Mouse (Mus musculus): ENCODE results near the gene Olfr483. TPM values are rescaled to one million over a fixed set of nuclear protein-coding genes. Genes with fewer than 3 reads are reported as not detected.

Gene Olfr483
- polyA plus RNA-seq (2015; fragmentation: Nextera tagmentation; extraction: Ambion mirVana): not detected in 2 replicates

DNA sequence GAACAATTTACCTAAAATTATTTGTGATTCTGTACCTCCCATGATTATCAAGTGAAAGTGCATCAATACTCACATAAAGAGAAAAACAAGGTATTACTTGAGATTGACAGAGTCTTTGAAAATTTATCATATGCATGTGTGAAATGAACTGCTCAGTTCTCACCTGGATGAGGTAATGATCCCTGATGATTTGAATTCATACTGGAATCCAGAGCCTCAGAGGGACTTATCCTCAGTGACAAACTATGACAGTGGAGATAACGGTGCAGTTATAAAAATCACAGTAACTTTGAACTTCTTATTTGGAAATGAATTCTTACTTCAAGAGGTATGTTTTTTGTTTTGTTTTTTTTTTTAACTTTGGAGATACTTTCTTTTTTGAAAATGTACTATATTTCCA is at the start of gene Olfr483:
Gene Olfr483, plus strand, starts transcription at position 301 of the 400 bp plus-strand sequence.

DNA sequence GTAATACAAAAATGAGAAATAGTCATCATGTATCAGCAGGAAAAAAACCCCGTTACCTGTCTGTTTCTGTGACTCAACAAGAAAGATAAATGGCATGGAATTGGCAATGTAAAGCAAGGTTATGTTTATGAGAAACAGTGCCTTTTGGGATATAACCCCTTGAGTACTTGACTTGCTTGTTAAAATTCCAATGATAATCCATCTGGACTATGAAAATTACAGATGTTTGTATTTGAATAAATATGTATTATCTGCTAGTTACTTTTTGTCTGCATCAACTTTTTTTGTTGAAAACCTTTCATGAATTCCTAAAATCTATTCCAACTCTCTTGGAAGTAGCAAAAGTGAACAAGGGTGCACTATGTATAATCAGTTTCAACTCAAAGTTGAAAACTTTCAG is 33.4 kb upstream of the Olfr483 start, which contains the start of gene Olfr480:
Gene Olfr480, minus strand, starts transcription at position 101 of the 400 bp plus-strand sequence.

DNA sequence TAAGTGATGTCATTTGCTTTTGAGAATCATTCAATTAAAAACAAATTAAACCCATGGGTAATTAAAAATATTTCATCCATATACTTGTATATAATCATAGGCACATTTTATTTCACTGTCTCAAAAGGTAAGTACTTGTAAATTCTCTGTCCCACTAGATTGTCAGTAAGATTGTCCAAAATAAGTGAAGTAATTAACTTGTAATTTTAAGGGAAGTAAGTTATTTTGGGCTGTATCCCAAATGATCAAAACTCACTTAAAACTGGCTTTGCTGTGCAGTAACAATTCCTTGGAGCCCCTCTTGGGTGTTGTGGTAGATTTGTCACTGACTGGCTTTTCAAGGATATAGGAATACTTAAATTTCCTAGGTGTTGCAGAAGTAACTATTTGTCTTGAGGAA is 21.1 kb upstream of the Olfr483 start, which contains the start of gene Olfr481:
Gene Olfr481, plus strand, starts transcription at position 301 of the 400 bp plus-strand sequence.

DNA sequence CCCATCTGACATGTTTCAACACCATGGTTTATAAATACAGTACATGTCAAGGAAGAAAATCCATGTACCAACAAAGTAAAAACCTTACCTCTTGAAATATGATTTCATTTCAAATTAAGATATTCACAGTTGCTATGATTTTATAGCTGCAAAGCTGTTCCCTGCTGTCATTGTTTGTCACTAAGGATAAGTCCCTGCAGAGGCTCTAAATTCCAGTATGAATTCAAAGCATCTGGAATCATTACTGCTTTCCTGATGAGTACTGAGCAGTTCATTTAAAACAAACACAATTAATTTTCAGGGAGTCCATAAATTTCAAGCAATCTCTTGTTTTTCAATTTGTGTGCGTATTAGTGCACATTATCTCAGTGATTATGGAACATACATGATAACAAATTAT is 3.2 kb upstream of the Olfr483 start, which contains the start of gene Olfr482:
Gene Olfr482, minus strand, starts transcription at position 101 of the 400 bp plus-strand sequence.

DNA sequence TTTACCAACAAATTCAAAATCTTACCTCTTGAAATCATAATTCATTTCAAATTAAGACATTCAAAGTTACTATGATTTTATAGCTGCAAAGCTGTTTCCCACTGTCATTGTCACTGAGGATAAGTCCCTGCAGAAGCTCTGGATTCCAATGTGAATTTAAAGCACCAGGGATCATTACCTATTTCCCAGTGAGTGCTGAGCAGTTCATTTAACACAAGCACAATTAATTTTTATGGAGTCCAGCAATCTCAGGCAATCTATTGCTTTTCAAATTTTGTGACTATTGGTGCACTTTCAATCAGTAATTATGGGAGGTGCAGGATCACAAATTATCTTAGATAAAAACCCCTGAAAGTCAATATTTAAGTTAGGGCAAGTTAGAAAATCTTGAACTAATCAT is 26.7 kb downstream of the Olfr483 start, which contains the start of gene Olfr484:
Gene Olfr484, minus strand, starts transcription at position 101 of the 400 bp plus-strand sequence.

Other genes starting within 250 kb of the Olfr483 start
- gene Olfr472, start 202.9 kb upstream of the Olfr483 start, polyA plus RNA-seq (2015; fragmentation: Nextera tagmentation; extraction: Ambion mirVana): not detected in 2 replicates
- not detected in 2 replicates for gene Olfr473, start 170.4 kb upstream of the Olfr483 start, polyA plus RNA-seq (2015; fragmentation: Nextera tagmentation; extraction: Ambion mirVana)
- not detected in 2 replicates for gene Olfr474, start 146.2 kb upstream of the Olfr483 start, polyA plus RNA-seq (2015; fragmentation: Nextera tagmentation; extraction: Ambion mirVana)
- gene Olfr476, start 136.0 kb upstream of the Olfr483 start, polyA plus RNA-seq (2015; fragmentation: Nextera tagmentation; extraction: Ambion mirVana): not detected in 2 replicates
- not detected in 2 replicates for gene Olfr477, start 114.2 kb upstream of the Olfr483 start, polyA plus RNA-seq (2015; fragmentation: Nextera tagmentation; extraction: Ambion mirVana)
- gene Olfr478, start 66.9 kb upstream of the Olfr483 start, polyA plus RNA-seq (2015; fragmentation: Nextera tagmentation; extraction: Ambion mirVana): not detected in 2 replicates
- not detected in 2 replicates for gene Olfr479, start 50.2 kb upstream of the Olfr483 start, polyA plus RNA-seq (2015; fragmentation: Nextera tagmentation; extraction: Ambion mirVana)
- not detected in 2 replicates for gene Olfr480, start 33.5 kb upstream of the Olfr483 start, polyA plus RNA-seq (2015; fragmentation: Nextera tagmentation; extraction: Ambion mirVana)
- not detected in 2 replicates for gene Olfr481, start 21.0 kb upstream of the Olfr483 start, polyA plus RNA-seq (2015; fragmentation: Nextera tagmentation; extraction: Ambion mirVana)
- gene Olfr482, start 3.3 kb upstream of the Olfr483 start, polyA plus RNA-seq (2015; fragmentation: Nextera tagmentation; extraction: Ambion mirVana): 0.12 TPM in 1 of 2 replicates, not detected in the other
- gene Olfr484, start 26.6 kb downstream of the Olfr483 start, polyA plus RNA-seq (2015; fragmentation: Nextera tagmentation; extraction: Ambion mirVana): not detected in 2 replicates
- not detected in 2 replicates for gene Olfr485, start 59.0 kb downstream of the Olfr483 start, polyA plus RNA-seq (2015; fragmentation: Nextera tagmentation; extraction: Ambion mirVana)
- not detected in 2 replicates for gene Olfr486, start 71.9 kb downstream of the Olfr483 start, polyA plus RNA-seq (2015; fragmentation: Nextera tagmentation; extraction: Ambion mirVana)
- gene Olfr487, start 113.8 kb downstream of the Olfr483 start, polyA plus RNA-seq (2015; fragmentation: Nextera tagmentation; extraction: Ambion mirVana): not detected in 2 replicates
- not detected in 2 replicates for gene Olfr488, start 157.5 kb downstream of the Olfr483 start, polyA plus RNA-seq (2015; fragmentation: Nextera tagmentation; extraction: Ambion mirVana)
- gene Olfr490, start 188.1 kb downstream of the Olfr483 start, polyA plus RNA-seq (2015; fragmentation: Nextera tagmentation; extraction: Ambion mirVana): not detected in 2 replicates
- gene Olfr491, start 212.6 kb downstream of the Olfr483 start, polyA plus RNA-seq (2015; fragmentation: Nextera tagmentation; extraction: Ambion mirVana): not detected in 2 replicates
- not detected in 2 replicates for gene Olfr492, start 222.8 kb downstream of the Olfr483 start, polyA plus RNA-seq (2015; fragmentation: Nextera tagmentation; extraction: Ambion mirVana)
- not detected in 2 replicates for gene Olfr493, start 246.1 kb downstream of the Olfr483 start, polyA plus RNA-seq (2015; fragmentation: Nextera tagmentation; extraction: Ambion mirVana)

Measured in urinary bladder, postnatal 0 days (tissue).